Mouse (Mus musculus) adrenal gland, adult 2 months (tissue): ENCODE data around the gene Man1a. TPM values are rescaled to one million over a fixed set of nuclear protein-coding genes. Genes with fewer than 3 reads are reported as not detected.

Source experiments
- DNase-seq: peaks from one replicate; pipeline ENCODE4 v3.0.0; 2021
- polyA plus RNA-seq: library from polyadenylated mRNA; depleted of rRNA; stranded (reverse); fragments of >200 nt; gene quantifications from 2 replicates; pipeline ENCODE4 v1.2.3, GENCODE M21; 2012
- total RNA-seq, 2 experiments: library from RNA; stranded (reverse); gene quantifications; 2 replicates each; pipeline ENCODE4 v1.2.3; 2021

Man1a gene
- total and polyA plus RNA-seq, 3 experiments = 26.1 to 125 (median 89.7) TPM

DNA sequence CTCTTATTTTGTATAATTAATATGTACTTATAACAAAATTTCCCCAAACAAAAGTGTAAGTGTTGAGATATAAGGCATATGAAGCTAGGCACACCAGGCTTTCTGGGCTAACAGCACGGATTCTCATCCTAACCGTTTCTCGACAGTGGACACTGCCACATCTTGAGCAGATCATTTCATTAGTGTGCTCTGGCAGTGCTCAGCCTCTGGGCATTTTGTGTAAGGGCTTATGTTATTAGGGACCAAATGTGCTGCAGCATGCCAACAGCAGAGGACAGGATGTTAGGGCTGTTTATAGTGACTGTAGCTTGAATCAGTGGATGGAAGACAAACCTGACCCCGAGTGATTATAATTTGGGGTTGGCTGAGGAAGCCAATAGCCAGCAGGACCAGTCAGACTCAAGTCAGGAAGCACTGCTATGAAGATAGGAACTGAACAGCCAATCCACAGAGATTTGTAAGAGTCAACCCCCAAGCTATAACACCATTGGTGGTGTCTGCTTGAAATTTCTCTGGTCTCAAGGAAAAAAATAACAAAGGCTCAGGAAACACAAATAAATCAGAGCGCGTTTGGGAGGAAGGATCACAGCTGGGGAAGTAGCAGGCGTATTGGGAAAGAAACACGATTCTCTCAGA is 161.3 kb downstream of the Man1a start:
- DNase-seq = no peak

DNA sequence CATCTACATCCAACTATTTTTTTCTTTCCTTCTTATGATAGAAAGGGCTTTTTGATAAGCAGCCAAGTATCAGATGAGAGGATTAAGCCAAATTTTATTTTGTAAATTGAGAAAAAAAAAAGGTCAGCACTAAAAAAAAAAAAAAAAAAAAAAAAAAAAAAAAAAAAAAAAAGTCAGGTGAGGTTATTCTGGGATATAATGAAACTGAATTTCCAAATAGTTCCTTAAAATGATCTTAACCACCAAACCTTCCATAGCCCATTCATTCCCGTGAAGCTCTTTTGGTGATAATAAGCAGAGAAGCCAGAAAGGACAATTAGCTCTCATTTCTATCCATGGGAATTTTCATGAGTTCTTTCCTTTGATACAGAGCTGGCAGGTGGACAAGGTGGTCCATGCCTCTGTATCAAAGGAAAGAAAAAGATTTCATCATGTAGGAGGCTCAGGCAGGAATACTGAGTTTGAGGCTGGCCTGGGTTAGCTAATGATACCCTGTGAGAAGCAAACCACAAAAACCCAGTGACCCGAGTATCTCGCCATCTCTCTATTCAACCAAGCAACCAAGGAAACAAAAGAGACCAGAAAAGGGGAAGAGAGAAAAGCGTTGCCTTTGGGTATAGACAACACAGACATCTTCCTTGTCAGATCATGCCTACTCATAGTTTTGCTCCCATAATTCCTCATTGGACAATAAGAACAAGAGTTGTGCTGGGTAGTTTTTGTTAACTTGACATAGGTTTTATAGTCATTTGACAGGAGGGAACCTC is 162.7 kb downstream of the Man1a start:
- no peak for DNase-seq

DNA sequence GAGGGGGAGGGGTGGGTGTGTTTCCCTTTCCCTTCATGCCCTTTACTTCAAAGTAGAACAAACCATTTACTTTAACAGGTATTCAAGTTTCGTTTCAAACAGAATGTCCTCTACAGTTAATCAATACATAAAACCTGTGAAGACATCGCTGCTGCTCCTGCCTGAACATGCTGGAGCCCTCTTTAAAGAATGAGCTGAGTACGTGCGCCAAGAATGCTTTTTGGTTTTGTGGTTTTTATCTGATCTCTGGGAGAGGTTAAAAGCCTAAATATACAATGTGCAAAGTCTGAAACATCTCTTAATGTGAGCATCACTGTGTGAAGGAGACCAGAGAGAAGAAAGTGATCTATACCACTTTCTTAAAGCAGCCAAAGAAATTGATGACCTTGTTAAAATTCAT is 186.9 kb downstream of the Man1a start:
- no peak for DNase-seq

DNA sequence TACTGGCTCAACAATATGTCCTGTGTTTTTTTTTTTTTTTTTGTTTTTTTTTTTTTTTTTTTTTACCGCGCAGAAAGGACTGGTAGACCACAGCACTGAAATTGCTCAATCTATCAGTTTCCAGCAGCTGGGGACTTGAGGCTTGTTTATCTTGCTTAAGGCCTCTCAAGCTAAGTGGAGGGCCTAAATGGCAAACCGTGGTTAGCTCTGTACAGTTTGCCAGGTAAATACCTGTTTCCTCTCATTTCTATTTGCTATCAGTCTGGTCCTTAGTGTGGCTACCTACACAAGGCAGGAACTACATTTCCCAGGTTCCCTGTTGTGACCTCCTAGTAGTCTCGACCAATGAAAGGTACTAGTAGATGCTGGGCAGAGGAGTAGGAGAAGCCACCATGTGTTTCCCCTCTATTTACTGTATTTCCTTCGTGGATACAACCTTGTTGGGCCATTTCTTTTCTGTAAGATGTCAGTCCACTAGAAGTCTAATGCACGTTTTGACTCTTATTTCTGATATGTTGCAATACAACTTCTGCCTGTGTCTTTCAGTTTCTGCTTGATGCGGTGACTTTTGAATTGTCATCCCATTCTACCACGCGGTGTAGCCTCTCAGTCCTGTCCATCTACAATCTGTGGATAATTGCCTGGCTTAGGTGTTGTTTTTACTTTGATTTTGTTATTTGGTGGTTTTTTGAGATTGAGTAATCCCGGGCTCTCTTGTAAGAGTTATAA is 187.9 kb downstream of the Man1a start:
- DNase-seq = no peak

DNA sequence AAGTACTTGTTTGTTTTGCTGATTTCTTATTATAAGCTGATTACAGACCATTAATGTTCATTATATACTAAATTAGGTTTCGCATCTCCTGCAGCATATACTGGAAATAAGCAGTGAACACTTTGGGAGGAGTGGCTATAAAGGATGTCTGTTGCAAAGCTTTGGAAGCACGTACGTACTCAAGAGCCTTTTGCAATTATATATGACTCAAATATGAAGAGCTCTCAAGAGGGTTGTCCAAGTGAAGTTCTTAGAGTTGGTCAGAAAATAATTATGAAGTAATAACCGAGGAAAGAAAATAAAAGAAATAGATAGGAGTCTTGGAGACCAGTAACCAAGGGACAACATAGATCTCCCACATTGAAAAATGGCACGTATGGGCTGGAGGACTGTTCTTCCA is 189.9 kb downstream of the Man1a start:
- no peak for DNase-seq

DNA sequence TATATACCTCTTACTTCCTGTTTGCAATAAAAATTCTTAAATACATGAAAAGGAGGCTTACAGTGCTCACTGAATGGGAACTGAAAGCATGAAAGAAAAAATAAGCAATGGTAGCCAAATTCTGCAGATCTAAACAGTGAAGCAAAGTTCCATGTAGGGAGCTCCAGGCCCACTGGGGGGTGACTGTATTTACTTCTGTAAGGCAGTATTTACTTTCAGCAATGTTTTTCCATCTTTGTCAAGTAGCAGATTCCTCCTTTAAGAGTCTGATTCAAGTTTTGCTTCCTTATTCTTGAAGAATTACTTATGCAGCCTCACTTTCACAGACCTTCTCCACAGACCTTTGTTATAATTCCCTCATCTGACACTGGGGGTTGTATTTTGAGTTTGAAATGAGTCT is 195.1 kb downstream of the Man1a start:
- DNase-seq = no peak

DNA sequence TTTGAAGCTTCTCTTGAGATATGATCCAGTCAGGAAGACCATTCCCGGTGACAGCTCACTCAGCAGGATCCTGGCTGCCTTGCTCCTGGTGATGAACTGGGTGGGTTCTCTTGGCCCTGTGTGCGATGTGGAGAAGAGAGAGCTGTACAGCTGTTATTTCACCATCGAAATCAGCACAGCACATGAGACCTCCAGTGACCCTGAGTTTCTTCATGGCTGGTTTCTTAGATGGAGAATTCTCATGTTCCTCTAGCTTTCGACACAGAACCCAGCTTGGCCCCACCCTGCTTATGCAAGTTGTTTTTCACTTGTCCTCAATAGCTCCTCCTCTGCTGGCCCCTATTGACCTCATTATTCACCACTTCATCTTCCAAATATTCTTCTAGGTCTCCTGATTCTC is 200.5 kb downstream of the Man1a start:
- peak; percentile 10 for DNase-seq

DNA sequence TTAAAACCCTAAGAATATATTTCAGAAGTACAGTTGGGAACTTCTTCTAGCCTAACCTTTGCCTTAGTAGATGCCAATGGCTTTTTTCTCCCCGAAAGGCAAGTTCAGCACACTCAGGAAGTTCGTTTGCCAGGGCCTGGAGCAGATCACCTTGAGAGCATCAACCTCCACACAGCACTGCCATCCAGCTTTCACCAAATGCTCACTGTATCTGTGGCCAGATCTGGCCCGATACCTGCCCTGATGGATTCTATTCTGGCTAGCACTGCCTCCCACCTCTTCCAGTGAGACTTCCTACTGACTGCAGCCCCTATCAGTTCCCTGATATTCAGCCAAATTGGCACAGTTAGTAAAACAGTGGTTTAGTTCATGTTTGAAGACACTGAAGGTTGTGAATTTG is 202.2 kb downstream of the Man1a start:
- DNase-seq = no peak

DNA sequence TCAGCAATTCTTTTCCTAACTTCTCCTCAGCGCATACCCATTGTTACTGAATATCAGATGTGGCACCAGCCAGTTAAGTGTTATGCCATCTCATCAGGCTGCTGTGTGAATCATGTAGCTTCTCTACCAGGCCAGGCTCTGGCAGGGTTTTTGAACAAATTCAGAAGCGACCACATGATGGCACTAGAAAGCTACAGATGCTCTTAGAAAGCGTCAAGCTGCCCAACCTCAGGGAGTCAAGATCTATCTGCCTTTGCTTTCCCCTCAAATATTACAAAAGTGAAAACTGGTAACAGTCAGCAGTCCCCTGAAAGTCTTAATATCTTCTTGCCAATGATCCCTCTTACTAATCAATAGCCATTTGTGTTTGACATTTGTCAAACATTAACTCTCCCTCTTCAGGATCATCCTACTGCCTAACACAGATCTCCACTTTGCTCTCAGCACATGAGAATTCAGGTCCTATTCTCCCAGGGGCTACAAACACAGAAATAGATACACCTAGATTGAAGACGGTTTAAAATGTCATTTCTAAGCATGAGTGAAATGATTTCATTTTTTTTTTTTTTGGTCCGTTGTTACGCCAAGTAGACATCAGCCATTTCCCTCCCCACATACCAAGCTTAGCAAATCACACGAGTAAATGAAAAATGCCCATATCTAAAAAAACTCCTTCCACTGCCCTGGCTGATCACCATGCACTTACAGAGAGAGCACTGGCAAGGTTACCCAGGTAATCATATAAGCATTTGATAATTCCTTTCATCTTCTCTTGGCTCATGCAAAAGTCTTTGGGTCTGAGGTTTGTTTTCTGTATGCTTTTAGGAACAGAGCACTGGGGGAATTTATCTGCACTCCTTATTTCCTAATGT is 212.7 kb downstream of the Man1a start:
- DNase-seq = peak; percentile 70

DNA sequence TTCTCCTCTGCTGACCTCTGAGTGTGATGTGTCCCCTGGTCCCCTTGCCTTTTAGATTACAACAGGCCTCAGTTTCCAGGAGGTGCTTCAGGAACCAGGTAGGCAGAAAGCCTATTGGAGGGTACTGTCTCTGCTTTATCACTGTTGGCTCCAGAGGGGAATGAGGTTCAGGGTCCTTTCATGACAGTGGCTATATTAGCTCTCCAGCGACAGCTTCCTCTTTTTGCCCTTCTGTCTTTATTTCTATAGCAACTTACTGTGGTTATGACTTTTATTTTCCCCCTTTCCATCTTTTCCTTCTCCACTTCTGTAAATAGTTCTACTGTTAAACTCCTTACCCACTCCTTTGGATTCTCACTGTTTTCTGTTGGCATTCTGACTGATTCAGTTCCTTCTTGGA is 216.5 kb downstream of the Man1a start:
- no peak for DNase-seq

DNA sequence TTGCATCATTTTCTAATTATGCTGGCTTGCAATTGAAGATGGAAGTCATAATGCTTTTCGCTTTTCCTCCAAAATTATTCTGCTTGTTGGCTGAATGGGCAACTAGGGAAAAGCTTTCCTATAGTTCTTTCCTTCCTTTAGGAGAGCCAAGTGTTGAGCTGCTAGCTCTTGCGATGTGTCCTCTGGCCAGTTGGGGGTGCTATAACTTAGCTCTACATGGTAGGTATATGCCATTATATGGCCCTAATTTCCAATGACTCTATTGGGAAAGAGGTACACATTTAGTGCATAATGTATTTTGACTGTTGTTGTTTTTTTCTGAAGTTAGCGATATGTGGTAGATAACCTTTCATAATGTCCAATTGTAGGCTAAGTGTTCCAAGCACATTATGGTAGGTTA is 217.2 kb downstream of the Man1a start:
- DNase-seq = no peak
